Mouse (Mus musculus): Measurements from ENCODE around the gene Irgm2.

GRCm38 (mm10) chr11:58213673-58214342, 14.4 kb downstream of the Irgm2 start:
- TF ChIP-seq POLR2A (IDR thresholded peaks at IDR 0.05; ENCODE audit: low read depth, low read length) (no peak), CTCF (IDR thresholded peaks at IDR 0.05; ENCODE audit: extremely low read depth, insufficient read length, insufficient replicate concordance, low read depth, low read length) (no peak)
